Mouse (Mus musculus) B cell, adult 62 days (primary cell): Measurements from ENCODE around the gene Olfr923. TPM values are rescaled to one million over a fixed set of nuclear protein-coding genes. Genes with fewer than 3 reads are reported as not detected.

Experiments used
- total RNA-seq: library from RNA; stranded (reverse); gene quantifications from 4 replicates; pipeline ENCODE4 v1.2.4, GENCODE M21; 2023

Olfr923 gene
- total RNA-seq = not detected in 4 replicates

GRCm38 (mm10) chr9:38826245-38826644, at the start of gene Olfr923:
Gene Olfr923 (plus strand): TSS chr9:38826545.

GRCm38 (mm10) chr9:38814314-38814713, 12.0 kb upstream of the Olfr923 start, which contains the start of gene Olfr922:
Gene Olfr922 (plus strand): TSS chr9:38814614.

GRCm38 (mm10) chr9:38844149-38844548, 17.8 kb downstream of the Olfr923 start, which contains the start of gene Olfr924:
Gene Olfr924 (plus strand): TSS chr9:38844449.

GRCm38 (mm10) chr9:38854760-38855159, 28.4 kb downstream of the Olfr923 start, which contains the start of gene Olfr26:
Gene Olfr26 (plus strand): TSS chr9:38855060.

GRCm38 (mm10) chr9:38876826-38877225, 50.5 kb downstream of the Olfr923 start, which contains the start of gene Olfr926:
Gene Olfr926 (plus strand): TSS chr9:38877126.

Other genes with a start within 250 kb of the Olfr923 start
- not detected in 4 replicates for gene Olfr912, start 246.4 kb upstream of the Olfr923 start, total RNA-seq
- gene Olfr913, start 233.8 kb upstream of the Olfr923 start, total RNA-seq = not detected in 4 replicates
- gene Olfr914, start 221.4 kb upstream of the Olfr923 start, total RNA-seq = not detected in 4 replicates
- gene Olfr916, start 166.7 kb upstream of the Olfr923 start, total RNA-seq = not detected in 4 replicates
- not detected in 4 replicates for gene Olfr917, start 160.7 kb upstream of the Olfr923 start, total RNA-seq
- gene Olfr918, start 151.9 kb upstream of the Olfr923 start, total RNA-seq = not detected in 4 replicates
- not detected in 4 replicates for gene Olfr919, start 122.9 kb upstream of the Olfr923 start, total RNA-seq
- gene Vwa5a, start 108.3 kb upstream of the Olfr923 start, total RNA-seq = 7.6 to 11.5 TPM (median 10.3 TPM) in 4 replicates
- 0.09 to 0.13 TPM (median 0.09 TPM) in 3 of 4 replicates, not detected in the other for gene Olfr920, start 74.2 kb upstream of the Olfr923 start, total RNA-seq
- gene Olfr921, start 53.5 kb upstream of the Olfr923 start, total RNA-seq = not detected in 4 replicates
- not detected in 4 replicates for gene Olfr922, start 11.9 kb upstream of the Olfr923 start, total RNA-seq
- not detected in 4 replicates for gene Olfr924, start 17.9 kb downstream of the Olfr923 start, total RNA-seq
- not detected in 4 replicates for gene Olfr26, start 28.5 kb downstream of the Olfr923 start, total RNA-seq
- not detected in 4 replicates for gene Olfr926, start 50.6 kb downstream of the Olfr923 start, total RNA-seq
- gene Olfr930, start 103.3 kb downstream of the Olfr923 start, total RNA-seq = not detected in 4 replicates
- gene Olfr933, start 145.8 kb downstream of the Olfr923 start, total RNA-seq = not detected in 4 replicates
- not detected in 4 replicates for gene Olfr934, start 161.8 kb downstream of the Olfr923 start, total RNA-seq
- gene Olfr935, start 173.1 kb downstream of the Olfr923 start, total RNA-seq = not detected in 4 replicates
- gene Olfr146, start 196.8 kb downstream of the Olfr923 start, total RNA-seq = not detected in 4 replicates
- gene Olfr937, start 238.4 kb downstream of the Olfr923 start, total RNA-seq = not detected in 4 replicates